Mouse (Mus musculus) brain, adult 2 months (tissue): ENCODE measurements around the gene Fam71e2.

Experiments
- DNase-seq: peaks from one replicate; pipeline ENCODE4 v3.0.0; 2011; ENCODE audit warnings: low read depth, low spot score

Fam71e2 gene

GRCm38 (mm10) chr7:4739544-4740275 is 31.4 kb downstream of the Fam71e2 start, which contains the start of gene Kmt5c:
TSS of gene Kmt5c (plus strand) at chr7:4740115.
- DNase-seq = peak; percentile 100

DNA sequence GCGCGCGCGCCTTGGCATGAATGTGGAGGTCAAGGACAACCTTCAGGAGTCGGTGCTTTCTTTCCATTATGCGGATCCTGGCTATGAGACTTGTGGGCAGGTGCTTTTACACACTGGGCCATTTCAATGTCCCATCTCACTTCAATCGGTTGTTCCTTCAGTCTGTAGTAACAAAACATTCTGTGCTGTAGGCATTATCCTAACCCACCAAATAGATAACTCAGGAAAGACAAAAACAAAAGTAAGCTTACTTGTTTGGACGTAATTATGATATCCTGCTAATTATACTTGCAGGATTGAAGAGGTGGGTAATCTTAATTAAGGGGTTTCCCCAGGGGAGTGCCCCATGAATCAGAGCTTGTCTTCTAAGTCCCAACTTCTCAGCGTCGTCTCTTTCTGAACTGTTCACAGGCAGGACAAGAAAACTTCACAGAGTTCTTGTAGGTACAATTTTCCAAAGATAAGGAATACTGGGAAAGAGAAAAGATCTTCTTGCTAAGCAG is 32.0 kb downstream of the Fam71e2 start:
- DNase-seq = no peak

DNA sequence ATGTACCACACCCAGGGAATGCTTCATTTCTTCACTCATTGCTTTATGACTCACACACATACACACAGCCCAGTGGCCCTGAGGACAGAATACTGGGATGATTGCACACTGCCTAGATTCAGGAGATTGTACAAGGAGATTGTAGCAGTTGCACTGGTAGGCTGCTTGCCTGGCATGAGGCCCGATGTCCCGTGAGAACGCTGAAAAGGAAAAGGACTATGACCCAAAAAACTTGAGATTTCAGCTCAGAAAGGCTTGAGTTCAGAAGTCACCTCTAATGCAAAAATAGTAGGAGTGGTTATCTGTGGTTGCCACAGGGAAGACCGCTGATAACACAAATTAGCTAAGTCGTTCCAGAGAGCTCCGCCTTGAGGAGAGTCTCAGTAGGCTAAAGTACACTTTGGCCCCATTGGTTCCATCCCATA is 38.1 kb downstream of the Fam71e2 start:
- no peak for DNase-seq

- DNase-seq = no peak
Observed at GRCm38 (mm10) chr7:4731090-4731489, 40.0 kb downstream of the Fam71e2 start.

GRCm38 (mm10) chr7:4725169-4725568 is 45.9 kb downstream of the Fam71e2 start, which contains the start of gene Tmem150b:
TSS of gene Tmem150b (minus strand) at chr7:4725249.
- DNase-seq = no peak

- no peak for DNase-seq
Observed at GRCm38 (mm10) chr7:4724359-4724758, 46.7 kb downstream of the Fam71e2 start.

GRCm38 (mm10) chr7:4723508-4723907 is 47.6 kb downstream of the Fam71e2 start:
- DNase-seq = peak; percentile 73

- no peak for DNase-seq
Observed at GRCm38 (mm10) chr7:4719276-4719675, 51.8 kb downstream of the Fam71e2 start.

DNA sequence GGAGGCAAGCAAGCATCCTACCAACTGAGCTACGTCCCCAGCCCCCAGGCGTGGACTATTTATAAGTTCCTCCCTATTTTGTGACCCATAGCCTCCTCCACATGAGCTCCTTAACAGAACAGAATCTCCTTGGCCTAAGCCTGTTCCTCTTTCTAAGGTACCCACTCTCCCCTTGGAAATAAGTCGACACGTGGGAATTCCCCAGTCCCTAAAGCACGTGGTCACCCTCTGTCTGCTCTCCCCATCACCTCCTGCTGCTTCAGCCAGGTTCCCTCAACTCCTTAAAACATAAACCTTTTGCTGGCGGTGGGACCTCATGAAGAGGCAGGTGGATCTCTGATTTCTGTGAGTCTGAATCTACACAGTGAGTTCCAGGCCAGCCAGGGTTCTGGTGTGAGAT is 54.1 kb downstream of the Fam71e2 start:
- no peak for DNase-seq

DNA sequence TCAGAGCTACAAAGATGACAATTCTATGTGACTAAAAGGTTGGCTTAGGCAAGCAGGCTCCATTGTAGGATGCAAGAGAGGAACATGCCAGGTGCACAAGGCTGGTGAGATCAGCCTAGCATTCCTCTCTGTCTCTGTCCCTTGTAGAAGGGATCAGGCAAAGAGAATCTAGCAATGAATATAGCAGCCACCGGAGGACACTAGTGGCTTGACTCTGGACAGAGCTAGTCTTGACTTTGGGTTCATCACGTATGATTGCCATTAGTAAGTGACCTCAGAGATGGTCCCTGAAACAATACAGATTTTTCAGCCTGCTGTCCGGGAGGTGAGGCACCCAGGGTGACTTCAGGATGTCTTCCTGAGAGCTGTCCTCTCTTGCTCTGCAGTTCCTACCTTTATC is 58.5 kb downstream of the Fam71e2 start:
- DNase-seq = no peak

DNA sequence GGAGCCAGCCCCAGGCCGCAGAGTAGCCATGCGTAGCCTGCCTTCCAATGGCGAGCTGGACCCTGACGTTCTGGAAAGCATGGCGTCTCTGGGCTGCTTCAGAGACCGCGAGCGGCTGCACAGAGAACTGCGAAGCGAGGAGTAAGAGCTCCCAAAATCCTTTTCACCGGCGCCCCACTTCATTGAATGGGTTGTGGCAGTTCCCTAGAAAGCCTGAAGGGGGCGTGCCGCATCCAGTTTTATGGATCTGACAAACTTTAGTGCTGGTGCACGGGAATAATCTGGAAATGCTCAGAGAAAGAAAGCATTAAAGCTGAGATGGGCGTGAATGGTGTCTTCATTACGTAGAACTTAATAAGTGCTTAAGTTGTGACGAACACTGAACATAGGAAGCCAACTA is 66.0 kb downstream of the Fam71e2 start:
- DNase-seq = peak; percentile 43
